Mouse (Mus musculus) bone marrow macrophage, adult 2 months (primary cell): ENCODE measurements around the gene Upk2.

Experiments used
- CTCF ChIP-seq: IDR thresholded peaks from 2 replicates; pipeline ENCODE4 v1.5.1; 2012; ENCODE audit warnings: low read depth, mild to moderate bottlenecking, low read length, moderate library complexity
- POLR2A ChIP-seq: IDR thresholded peaks from 2 replicates; pipeline ENCODE4 v1.6.1; 2012; ENCODE audit warnings: mild to moderate bottlenecking, low read depth, low read length, borderline replicate concordance

DNA sequence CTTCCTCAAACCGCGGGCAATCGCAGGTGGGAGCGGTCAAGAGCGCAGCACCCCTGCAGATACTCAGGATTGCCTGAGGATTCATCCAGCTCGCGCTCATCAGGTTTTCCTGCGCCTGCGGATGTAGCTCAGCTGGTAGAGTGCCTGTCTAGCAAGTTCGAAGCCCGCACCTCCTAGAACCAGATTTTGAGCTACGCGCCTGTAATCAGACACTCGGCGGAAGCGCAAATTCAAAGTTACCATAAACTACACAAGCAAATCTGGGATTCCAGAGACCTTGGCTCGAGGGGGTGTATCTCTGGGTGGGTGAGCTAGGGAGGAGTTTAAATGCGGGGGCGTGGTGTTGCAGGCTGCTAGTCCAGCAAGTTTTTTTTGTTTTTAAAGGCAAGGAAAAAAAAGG, 13.8 kb downstream of the Upk2 start, which contains the start of gene Foxr1:
- TF ChIP-seq POLR2A (no peak), CTCF (no peak)
